Mouse (Mus musculus): ENCODE data around the gene Ifna4. TPM values are rescaled to one million over a fixed set of nuclear protein-coding genes. Genes with fewer than 3 reads are reported as not detected.

Gene Ifna4
- polyA plus RNA-seq, 1 experiment from 2014 or later = not detected

DNA sequence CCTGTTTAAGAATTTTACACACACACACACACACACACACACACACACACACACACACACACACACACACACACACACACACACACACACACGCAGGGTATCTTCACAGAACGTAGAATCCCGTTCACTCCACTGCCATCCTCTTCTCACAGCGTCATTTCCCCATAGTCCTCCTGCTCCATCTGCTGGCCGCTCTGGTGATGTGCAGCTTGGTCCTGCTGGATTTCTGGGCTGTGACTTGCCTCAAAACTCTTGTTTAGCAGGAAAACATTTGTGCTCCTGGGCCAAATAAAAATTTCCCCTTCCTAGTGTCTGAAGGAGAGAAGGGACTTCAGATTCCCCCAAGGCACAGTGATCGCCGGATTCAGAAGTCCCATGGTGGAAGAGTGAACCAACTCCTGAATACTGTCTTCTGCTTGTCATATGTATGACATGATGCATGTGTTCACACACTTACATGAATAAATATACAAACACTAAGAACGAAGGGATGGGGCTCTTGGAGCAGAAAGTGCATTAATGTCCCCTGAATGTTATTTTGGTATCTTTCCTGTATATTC is 25.8 kb downstream of the Ifna4 start:
- peak overlapping the region; percentile 62 for H3K4me3 ChIP-seq (replicated peaks)
- peaks cover 17% of the 10 kb centered on the region for H3K4me1 ChIP-seq (replicated peaks)
- ATAC-seq (ENCODE audit: insufficient read depth) = peak; percentile 55; the same call in 1 of the 2 replicates
- peaks cover 20% of the 10 kb centered on the region for H3K27me3 ChIP-seq
- no peaks in the 10 kb centered on the region for H3K36me3 ChIP-seq (replicated peaks)
- H3K9ac ChIP-seq = peak overlapping the region; percentile 45
- 0% methylated on average over 8 of the region's 8 CpGs for WGBS (ENCODE audit: insufficient replicate concordance)
- H3K4me2 ChIP-seq = peak overlapping the region; percentile 90
- no peak overlapping the region for H3K27ac ChIP-seq (replicated peaks)
- no peaks in the 10 kb centered on the region for H3K9me3 ChIP-seq (replicated peaks)

DNA sequence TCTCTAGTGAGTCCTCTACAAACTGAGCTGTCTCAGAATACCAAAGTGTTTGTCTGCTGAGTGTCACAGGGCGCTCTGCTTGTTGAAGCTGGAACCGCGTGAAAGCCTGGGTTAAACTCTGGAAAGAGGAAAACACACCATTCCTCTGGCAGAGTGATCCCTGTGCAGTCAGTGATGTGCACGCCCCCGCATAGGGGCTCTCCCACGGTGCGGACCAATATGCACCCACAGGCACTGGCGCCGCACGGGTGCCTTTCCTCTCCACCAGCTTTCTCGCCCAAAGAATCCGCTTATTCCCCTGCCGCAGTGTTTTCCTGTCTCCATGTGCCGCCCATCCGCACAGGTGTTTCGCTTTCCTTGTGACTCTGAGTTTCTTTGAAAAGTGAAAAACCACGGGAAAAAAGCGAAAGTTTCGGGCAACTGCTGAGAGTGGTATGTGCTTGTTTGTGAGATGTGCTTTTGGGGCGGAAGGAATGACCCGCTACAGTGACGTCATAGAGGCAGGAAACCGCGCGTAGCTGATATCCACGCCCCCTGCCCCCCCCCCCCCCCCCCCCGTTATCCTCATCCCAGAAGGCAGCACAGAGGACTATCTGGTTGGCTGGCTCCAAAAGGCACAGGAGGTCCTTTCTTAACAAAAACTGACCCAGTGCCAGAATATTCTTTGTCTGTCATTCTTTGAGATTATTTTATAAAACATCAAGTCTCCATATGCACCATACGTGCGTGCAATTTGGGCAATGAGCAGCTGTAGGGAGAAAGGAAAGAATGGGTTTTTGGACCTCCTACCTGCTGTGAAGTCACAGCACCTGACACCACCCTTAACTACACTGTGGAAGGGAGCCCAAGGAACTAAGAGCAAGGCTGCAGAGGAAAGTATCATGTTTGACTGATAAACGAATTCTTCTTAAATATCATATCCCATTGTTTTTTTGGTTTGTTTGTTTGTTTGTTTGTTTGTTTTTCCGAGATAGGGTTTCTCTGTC is 26.6 kb downstream of the Ifna4 start:
- 8% methylated on average over 31 of the region's 31 CpGs for WGBS (ENCODE audit: insufficient replicate concordance)
- H3K9ac ChIP-seq = peak overlapping the region; percentile 45
- ATAC-seq (ENCODE audit: insufficient read depth) = peak; percentile 74
- H3K4me1 ChIP-seq (replicated peaks) = peaks cover 15% of the 10 kb centered on the region
- peak overlapping the region; percentile 90 for H3K4me2 ChIP-seq
- peaks cover 12% of the 10 kb centered on the region for H3K27me3 ChIP-seq
- no peaks in the 10 kb centered on the region for H3K9me3 ChIP-seq (replicated peaks)
- no peaks in the 10 kb centered on the region for H3K36me3 ChIP-seq (replicated peaks)
- H3K27ac ChIP-seq (replicated peaks) = peak overlapping the region; percentile 3; the same call in 1 of the 2 replicates
- H3K4me3 ChIP-seq (replicated peaks) = peak overlapping the region; percentile 62

DNA sequence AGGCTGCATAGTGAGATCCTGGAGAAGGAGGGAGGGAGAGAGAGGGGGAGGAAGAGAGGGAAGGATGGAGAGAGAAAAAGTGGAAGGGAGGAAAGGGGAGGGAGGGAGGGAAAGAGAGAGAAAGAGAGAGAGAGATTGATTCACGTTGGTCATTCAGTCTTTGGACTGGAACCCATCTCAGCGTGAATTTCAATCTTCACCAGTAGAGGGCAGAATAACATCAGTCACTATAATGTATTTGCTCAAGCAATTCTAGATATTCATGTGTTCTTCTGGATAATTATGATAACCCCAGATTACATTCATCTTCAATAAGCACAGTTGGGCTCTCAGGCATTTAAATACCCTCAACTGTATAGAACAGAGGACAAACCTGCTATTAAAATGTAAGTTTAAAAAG is 31.0 kb downstream of the Ifna4 start:
- Histone ChIP-seq H3K9me3 (replicated peaks) (no peaks in the 10 kb centered on the region), H3K9ac (no peak overlapping the region), H3K27ac (replicated peaks) (no peak overlapping the region), H3K4me2 (no peak overlapping the region), H3K36me3 (replicated peaks) (no peaks in the 10 kb centered on the region), H3K4me1 (replicated peaks) (peaks cover 33% of the 10 kb centered on the region), H3K4me3 (replicated peaks) (no peak overlapping the region), H3K27me3 (no peaks in the 10 kb centered on the region)
- ATAC-seq (ENCODE audit: insufficient read depth) = no peak
- 0% methylated on average over 2 of the region's 2 CpGs for WGBS (ENCODE audit: insufficient replicate concordance)

DNA sequence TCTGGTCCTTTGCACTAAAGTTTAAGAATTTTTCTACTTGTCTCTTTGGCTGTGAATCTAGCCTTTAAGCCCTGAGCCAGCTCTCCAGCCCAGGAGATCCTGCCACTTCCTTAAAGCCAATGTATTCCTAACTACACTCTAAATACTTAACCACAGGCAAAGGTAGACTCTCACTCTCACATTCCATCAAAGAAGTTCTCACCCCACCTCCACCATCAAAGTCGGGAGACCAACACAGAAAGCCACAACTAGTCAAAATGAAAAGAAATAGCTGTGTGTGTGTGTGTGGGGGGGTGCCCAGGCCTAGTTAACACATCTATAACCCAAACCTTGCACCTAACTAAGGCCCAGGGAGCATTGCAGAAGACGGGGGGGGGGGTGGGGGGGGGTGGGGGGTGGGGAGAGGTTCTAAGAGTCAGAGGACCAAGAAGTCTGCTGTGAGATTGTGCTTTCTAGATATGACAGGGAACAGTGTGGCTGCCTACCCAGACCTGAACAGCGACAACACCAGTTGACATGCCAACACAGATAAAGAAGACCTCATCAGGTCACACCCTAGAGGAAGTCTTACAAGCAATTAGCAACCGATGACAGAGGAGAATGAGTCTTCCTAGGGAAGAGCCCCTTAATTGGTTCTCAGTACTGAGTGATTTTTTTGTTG is 33.9 kb downstream of the Ifna4 start:
- Histone ChIP-seq H3K4me2 (peak overlapping the region; percentile 29; the same call in 1 of the 2 replicates), H3K27ac (replicated peaks) (no peak overlapping the region), H3K4me1 (replicated peaks) (peaks cover 34% of the 10 kb centered on the region), H3K9ac (no peak overlapping the region), H3K4me3 (replicated peaks) (no peak overlapping the region), H3K9me3 (replicated peaks) (no peaks in the 10 kb centered on the region), H3K36me3 (replicated peaks) (no peaks in the 10 kb centered on the region), H3K27me3 (no peaks in the 10 kb centered on the region)
- WGBS (ENCODE audit: insufficient replicate concordance) = 18% methylated on average over 4 of the region's 4 CpGs
- peak; percentile 87 for ATAC-seq (ENCODE audit: insufficient read depth)

DNA sequence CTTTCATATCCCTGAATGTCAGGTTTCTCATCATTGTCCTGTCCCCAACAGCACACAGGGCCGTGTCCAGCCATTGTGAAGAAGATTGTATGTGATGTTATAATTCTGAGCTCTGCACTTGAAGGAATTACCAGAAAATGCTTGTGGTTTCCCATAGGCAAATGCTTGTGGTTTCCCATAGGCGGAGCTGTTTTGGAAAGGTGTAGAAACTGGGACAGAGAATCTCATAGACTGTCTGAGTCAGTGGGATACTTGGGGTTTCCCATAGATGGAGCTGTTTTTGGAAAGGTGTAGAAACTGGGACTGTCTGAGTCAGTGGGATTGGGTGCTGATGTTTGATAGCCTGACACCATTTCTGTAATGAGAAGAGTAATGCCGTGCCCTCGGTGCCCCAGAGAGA is 34.9 kb downstream of the Ifna4 start:
- peaks cover 34% of the 10 kb centered on the region for H3K4me1 ChIP-seq (replicated peaks)
- H3K27me3 ChIP-seq = no peaks in the 10 kb centered on the region
- H3K4me3 ChIP-seq (replicated peaks) = no peak overlapping the region
- WGBS (ENCODE audit: insufficient replicate concordance) = 61% methylated on average over 4 of the region's 4 CpGs
- no peak overlapping the region for H3K4me2 ChIP-seq
- no peaks in the 10 kb centered on the region for H3K36me3 ChIP-seq (replicated peaks)
- no peak overlapping the region for H3K27ac ChIP-seq (replicated peaks)
- H3K9ac ChIP-seq = no peak overlapping the region
- no peaks in the 10 kb centered on the region for H3K9me3 ChIP-seq (replicated peaks)
- ATAC-seq (ENCODE audit: insufficient read depth) = no peak

DNA sequence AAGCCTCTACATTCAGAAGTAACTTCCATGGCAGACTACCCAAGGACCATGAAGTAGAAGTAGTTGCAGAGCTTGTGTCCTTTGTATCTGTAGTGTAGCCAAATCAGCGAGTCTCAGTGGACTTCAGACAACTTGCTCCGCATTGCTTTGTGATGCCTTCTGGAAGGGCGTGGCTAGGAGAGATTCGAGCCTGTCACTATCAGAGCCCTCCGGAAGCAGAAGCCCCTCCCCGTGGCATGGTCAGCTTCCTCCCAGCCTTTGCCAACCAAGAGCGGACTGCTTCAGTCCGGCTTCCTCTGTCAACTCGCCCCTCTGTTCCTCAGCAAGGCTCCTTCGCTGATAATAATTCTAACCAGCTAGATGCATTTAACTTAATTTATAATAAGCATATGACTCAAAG is 36.6 kb downstream of the Ifna4 start:
- Histone ChIP-seq H3K27me3 (no peaks in the 10 kb centered on the region), H3K27ac (replicated peaks) (no peak overlapping the region), H3K9me3 (replicated peaks) (no peaks in the 10 kb centered on the region), H3K4me2 (peak overlapping the region; percentile 55), H3K9ac (no peak overlapping the region), H3K36me3 (replicated peaks) (no peaks in the 10 kb centered on the region), H3K4me1 (replicated peaks) (peaks cover 34% of the 10 kb centered on the region), H3K4me3 (replicated peaks) (0 out of 2 replicates have a peak overlapping the region, but pooled peaks have one; percentile 4)
- 12% methylated on average over 10 of the region's 10 CpGs for WGBS (ENCODE audit: insufficient replicate concordance)
- ATAC-seq (ENCODE audit: insufficient read depth) = peak; percentile 26; the same call in 1 of the 2 replicates

DNA sequence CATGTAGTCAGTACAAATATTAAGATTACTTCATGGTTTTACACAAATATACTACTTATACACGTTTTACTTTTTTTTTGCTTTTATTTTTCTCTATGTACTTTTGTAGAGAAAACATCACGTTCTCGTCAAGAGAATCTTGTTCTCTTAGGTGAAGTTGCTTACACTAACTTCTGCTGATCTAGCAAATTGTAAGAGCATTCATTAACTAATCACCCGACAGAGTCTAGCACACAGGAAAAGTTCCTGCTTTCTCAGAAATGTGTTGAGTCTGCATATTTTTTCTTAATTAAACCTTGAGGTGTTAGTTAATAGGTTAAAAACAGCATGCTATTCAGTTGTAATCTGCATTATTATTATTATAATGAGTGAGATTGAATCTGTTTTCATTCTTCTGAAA is 37.1 kb downstream of the Ifna4 start:
- H3K27me3 ChIP-seq = no peaks in the 10 kb centered on the region

DNA sequence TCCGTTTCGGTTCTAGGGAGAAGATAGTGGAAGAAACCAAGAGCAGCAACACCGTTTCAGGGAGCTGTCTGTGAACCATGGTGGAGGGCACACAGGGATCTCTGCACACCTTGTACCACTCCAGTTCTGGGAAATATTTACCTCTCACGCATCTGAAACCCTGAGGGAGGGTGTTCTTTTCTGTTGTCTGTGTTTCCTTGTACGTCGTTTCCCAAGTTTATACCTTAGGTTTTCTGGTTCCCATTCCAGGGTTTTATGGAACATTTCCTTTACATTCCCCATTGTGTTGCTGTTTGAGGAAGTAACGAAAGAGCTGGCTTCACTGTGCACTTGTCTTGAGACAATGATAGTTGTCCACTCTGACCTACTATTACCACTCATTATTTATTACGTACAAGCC is 38.4 kb downstream of the Ifna4 start, which contains the start of gene Ifne:
Gene Ifne (minus strand): TSS at position 101 of the 400 bp plus-strand sequence.
- Histone ChIP-seq H3K4me3 (replicated peaks) (no peak within 1 kb of the TSS), H3K27ac (replicated peaks) (no peak within 1 kb of the TSS), H3K36me3 (replicated peaks) (no peaks in the 10 kb centered on the region), H3K4me1 (replicated peaks) (peaks cover 33% of the 10 kb centered on the region), H3K9ac (no peak within 1 kb of the TSS), H3K9me3 (replicated peaks) (no peaks in the 10 kb centered on the region), H3K4me2 (no peak within 1 kb of the TSS), H3K27me3 (no peaks in the 10 kb centered on the region)
- 63% methylated on average over 8 of the region's 8 CpGs for WGBS (ENCODE audit: insufficient replicate concordance)
- no peak for ATAC-seq (ENCODE audit: insufficient read depth)

More for the DNA sequence above, 37.1 kb downstream of the Ifna4 start:
- Histone ChIP-seq H3K36me3 (replicated peaks) (no peaks in the 10 kb centered on the region), H3K27ac (replicated peaks) (no peak overlapping the region), H3K9me3 (replicated peaks) (no peaks in the 10 kb centered on the region), H3K9ac (no peak overlapping the region), H3K4me3 (replicated peaks) (no peak overlapping the region), H3K4me1 (replicated peaks) (peaks cover 34% of the 10 kb centered on the region), H3K4me2 (peak overlapping the region; percentile 55; the same call in 1 of the 2 replicates)
- 44% methylated on average over 4 of the region's 4 CpGs for WGBS (ENCODE audit: insufficient replicate concordance)
- no peak for ATAC-seq (ENCODE audit: insufficient read depth)

DNA sequence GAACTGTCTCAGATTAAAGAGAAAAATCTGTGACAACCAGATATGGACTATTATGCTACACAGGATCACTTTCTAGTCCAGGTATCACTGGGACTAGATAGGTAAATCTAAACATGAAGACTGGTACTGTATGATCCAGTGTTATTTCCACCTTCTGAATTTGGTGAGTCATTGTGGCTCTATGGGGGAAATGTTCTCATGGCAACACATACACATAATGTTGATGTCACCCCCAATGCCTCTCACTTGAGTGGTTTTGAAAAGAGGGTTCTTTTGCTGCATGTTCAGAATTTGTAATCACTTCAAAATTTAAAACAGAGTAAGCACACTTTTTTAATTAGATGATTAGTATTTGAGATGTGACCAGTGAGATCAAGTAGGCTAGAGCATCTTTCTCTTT is 46.6 kb downstream of the Ifna4 start:
- no peak overlapping the region for H3K4me2 ChIP-seq
- no peaks in the 10 kb centered on the region for H3K4me1 ChIP-seq (replicated peaks)
- no peak for ATAC-seq (ENCODE audit: insufficient read depth)
- no peaks in the 10 kb centered on the region for H3K27me3 ChIP-seq
- no peak overlapping the region for H3K27ac ChIP-seq (replicated peaks)
- H3K9me3 ChIP-seq (replicated peaks) = no peaks in the 10 kb centered on the region
- no peaks in the 10 kb centered on the region for H3K36me3 ChIP-seq (replicated peaks)
- no peak overlapping the region for H3K4me3 ChIP-seq (replicated peaks)
- H3K9ac ChIP-seq = no peak overlapping the region

Data from liver, embryonic 15.5 days (tissue).